Comparison of ENCODE assay signal across 25 mouse cellular contexts in genomic region chr17:15025513-15025912, GRCm38 (mm10). TPM values are rescaled to one million over a fixed set of nuclear protein-coding genes. Genes with fewer than 3 reads are reported as not detected.
"Had no signal": no experiment of that assay in that cellular context is flagged by ENCODE, and none has a peak within 500 bp of the region (broad histone marks: within the 10 kb centered on the region; RNA-seq: fewer than 3 reads in every experiment).

No protein-coding gene starts in this region.

RNA-seq across cellular contexts. Expression of gene Tcte3, which starts 15.8 kb away (rescaled TPM):
- total RNA-seq: gastrocnemius, adult 2 months; gastrocnemius, postnatal 25 days; granulocyte monocyte progenitor cell, adult 5-6 weeks; heart, adult 8-10 months; heart, postnatal 25 days had no signal
- polyA plus RNA-seq: heart, embryonic 16.5 days; hindbrain, embryonic 12.5 days; hindbrain, embryonic 14.5 days; kidney, embryonic 14.5 days; limb, embryonic 10.5 days; limb, embryonic 14.5 days had no signal

RNA-seq across cellular contexts. Expression of gene Gm3417, which starts 46.9 kb away (rescaled TPM):
- total RNA-seq: gastrocnemius, adult 2 months; gastrocnemius, postnatal 25 days; heart, adult 18-20 months; heart, postnatal 10 days; heart, postnatal 25 days; layer of hippocampus, postnatal 10 days; layer of hippocampus, postnatal 25 days; left cerebral cortex, adult 2 months; left cerebral cortex, postnatal 14 days; left cerebral cortex, postnatal 36 days had no signal
- polyA plus RNA-seq: frontal cortex, adult 2 months; heart, embryonic 12.5 days; heart, embryonic 14.5 days; hindbrain, embryonic 10.5 days; hindbrain, embryonic 16.5 days; kidney, embryonic 14.5 days; kidney, embryonic 16.5 days; limb, embryonic 12.5 days had no signal
